Mouse (Mus musculus) cortical plate, adult 2 months (tissue): Measurements from ENCODE around the gene Usp25.

ENCODE experiments used
- CTCF ChIP-seq: fragments of 200-500 bp; IDR thresholded peaks from 2 replicates; pipeline ENCODE4 v1.5.1; 2011; ENCODE audit warnings: mild to moderate bottlenecking, control low read depth, low read length; ENCODE audit not compliant: insufficient read depth; ENCODE audit errors: extremely low read depth
- POLR2A ChIP-seq: fragments of 200-500 bp; IDR thresholded peaks from 2 replicates; pipeline ENCODE4 v1.6.1; 2011; ENCODE audit warnings: mild to moderate bottlenecking, low read length, control low read depth; ENCODE audit not compliant: insufficient read depth; ENCODE audit errors: extremely low read depth

DNA sequence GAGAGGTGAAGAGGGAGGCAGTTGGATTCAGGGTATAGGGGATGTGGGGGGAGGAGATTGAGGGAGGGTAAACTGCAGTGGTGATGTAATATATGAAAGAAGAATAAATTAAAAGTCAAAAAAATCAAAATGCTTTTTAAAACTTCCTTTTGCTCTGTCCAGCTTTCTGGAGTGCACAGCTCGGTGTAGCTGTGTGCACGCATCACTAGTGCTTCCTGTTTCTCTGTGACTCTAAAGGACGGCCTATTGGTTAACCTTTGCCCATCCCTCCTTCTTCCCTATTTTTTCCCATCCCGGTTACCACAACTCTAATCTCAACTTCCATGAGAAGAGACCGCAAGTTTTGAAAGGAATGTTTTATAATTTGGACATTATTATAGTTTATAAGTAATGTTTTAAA is 119.5 kb downstream of the Usp25 start:
- no peak for TF ChIP-seq POLR2A
- no peak for TF ChIP-seq CTCF
